Mouse (Mus musculus) spleen, postnatal 10 days (tissue): ENCODE results near the gene Cald1.

Experiments
- DNase-seq, 2 experiments: peaks; one replicate each; pipeline ENCODE4 v3.0.0; 2021 to 2022; ENCODE audit warnings: low spot score in 2 of 2

Cald1 gene

GRCm38 (mm10) chr6:34613122-34613521 lies 14.8 kb downstream of the Cald1 start:
- DNase-seq: no peak

GRCm38 (mm10) chr6:34615419-34615818 lies 17.1 kb downstream of the Cald1 start:
- DNase-seq: no peak

DNA sequence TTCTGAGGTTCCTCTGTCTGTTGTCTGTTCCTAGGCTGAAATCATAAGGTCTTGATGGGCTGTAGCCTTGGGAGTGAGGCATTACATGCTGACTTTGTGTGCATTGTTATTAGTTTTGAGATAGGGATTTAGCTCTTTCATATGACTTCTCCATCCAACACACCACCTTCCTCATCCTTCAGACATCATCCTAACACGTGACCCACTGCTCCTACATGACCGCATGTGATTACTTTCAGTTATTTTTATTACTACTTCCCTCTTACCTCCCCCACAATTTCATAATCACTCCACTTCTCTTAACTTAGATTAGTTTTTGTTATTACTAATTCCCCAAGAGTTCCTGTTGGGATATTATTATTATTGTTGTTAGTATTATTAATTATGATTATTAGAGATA lies 21.2 kb downstream of the Cald1 start:
- DNase-seq: no peak

DNA sequence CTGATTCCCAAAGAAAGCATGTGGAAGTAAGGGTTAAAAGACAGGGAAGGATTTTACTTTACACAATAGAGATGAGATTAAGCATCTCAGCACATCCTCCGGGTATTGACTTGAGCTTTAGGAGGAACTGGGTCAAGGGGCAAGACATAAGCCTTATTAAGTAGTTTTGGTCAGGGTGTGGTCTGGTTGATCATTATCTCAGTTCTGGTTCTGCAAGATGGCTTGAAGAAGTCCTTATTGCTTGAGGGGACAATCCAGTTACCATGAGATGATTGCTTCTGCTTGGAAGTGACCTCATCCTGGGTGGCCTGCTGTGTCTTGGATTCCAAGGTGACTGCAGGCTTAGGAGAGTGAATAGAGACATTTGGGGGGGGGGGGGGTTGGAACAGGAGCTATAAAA lies 21.9 kb downstream of the Cald1 start:
- DNase-seq: no peak

DNA sequence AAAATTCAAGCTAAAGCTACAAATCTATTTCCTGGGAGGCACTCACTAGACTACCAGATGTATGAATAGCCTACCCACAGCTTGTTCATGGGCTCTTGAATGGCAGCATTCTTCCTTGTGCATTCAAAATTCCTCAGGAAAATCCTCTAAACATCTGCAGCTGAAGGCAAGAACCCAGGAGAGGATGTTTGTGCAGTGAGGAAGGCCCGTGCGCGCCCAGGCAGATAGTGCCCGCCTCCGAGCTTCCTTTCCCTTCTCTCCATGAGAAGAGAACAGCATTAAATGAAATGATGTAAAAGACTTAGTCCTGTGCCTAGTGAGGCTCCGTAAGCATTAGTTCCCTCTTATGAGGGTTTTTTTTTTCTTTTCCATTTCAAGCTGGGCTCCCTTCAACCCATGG lies 24.6 kb downstream of the Cald1 start:
- DNase-seq: no peak

GRCm38 (mm10) chr6:34623290-34623689 lies 25.0 kb downstream of the Cald1 start:
- DNase-seq: no peak

- no peak for DNase-seq
Observed at GRCm38 (mm10) chr6:34624536-34624935, 26.2 kb downstream of the Cald1 start.

GRCm38 (mm10) chr6:34626586-34627245 lies 28.4 kb downstream of the Cald1 start:
- DNase-seq: no peak

DNA sequence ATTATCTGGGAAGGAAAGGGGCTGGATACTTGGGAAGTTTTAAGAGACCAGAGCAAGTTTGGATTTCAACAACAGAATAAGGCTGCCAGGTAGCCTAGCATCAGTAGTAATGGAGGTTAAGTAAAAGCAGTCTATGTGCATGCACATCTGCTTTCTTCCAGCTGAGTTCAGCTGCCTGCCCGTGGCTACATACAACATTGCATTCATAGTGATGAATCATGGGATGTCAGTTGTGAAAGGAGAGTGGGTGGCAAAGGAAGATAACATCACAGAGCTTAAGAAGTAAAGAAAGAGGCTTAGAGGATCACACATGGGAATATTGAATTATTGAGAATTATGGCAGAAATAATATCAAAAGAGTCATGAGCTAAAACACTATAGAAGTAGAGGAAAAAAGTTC lies 29.8 kb downstream of the Cald1 start:
- DNase-seq: no peak

GRCm38 (mm10) chr6:34633776-34634175 lies 35.5 kb downstream of the Cald1 start:
- DNase-seq: no peak

DNA sequence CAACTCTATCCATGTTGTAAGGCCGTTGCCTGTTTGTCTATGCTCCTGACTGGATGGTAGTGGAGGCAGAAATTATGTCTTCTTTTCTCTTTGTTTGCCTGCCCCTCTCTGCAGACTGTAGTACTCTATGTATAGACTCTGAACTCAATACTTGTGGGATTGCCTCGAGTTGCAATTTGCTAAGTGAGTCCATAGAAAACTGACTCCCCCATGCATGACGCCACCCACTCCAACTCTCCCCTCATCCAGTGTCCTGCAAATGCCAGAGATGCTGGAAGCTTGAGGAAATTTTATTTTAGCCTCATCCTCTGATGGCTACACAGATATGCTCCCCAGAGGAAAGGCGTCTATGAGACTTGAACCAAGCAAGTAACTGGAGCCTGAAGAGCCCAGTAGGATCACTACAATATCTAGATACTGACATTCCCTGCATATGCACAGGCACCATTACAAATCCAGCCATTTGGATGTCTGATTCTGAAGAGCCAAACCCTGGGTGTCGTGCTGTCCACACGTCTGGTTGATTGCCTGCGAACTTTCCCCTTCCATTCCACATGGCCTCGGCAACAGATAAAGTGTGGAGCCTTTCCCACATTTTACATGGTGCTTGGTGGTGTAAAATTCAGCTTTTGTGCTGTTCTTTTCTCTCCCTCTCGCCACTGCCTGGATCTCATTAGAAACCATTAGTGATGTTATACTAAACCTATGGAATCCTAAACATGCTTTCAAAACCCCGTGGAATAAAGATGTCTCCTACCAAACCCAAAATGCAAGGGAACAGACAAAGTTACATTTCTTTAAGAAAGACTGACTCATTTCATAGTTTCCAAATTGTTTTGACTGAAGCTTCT lies 39.5 kb downstream of the Cald1 start:
- DNase-seq: no peak

DNA sequence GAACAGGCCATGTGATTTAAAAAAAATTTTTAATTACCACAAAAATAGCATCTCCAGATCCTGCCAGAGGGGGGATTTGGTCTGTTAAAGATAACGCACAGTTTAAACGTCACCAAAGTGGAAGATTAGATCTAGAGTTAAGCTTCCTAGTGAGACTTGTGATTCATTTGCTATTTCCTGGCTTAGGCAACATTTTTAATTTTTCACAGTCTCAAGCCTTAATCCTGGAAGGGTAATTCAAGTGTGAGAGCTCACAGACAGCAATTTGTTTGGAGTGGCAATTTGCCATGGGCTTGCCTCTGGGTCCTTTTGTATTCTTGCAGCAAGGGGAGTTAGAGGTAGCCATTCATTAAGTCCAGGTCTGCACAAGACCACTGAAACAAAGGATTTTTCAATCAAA lies 40.4 kb downstream of the Cald1 start:
- DNase-seq: no peak

GRCm38 (mm10) chr6:34640226-34640625 lies 41.9 kb downstream of the Cald1 start:
- no peak for DNase-seq

- no peak for DNase-seq
Observed at GRCm38 (mm10) chr6:34641081-34641480, 42.8 kb downstream of the Cald1 start.

DNA sequence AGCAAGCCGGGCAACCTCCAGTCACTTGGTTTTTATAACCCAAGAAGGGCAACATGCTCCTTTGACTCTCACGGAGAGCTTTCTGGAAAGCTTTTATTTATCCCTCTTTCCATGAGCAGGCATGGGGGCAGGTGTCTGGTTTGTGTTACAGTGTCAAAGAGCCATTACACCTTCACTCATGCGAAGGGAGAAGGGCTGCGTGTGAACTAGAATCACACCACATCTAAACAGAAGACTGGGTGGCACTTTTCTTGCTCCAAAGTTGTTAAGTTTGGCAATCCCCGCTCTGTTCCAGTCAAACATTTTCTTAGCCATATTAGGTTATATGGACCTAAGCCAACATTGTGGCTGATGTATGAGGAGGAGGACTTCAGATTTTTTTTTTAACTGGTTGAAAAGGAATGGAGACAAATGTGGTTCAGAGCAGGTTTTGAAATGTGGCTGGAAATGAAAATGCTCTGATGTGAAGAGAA lies 43.8 kb downstream of the Cald1 start:
- no peak for DNase-seq

DNA sequence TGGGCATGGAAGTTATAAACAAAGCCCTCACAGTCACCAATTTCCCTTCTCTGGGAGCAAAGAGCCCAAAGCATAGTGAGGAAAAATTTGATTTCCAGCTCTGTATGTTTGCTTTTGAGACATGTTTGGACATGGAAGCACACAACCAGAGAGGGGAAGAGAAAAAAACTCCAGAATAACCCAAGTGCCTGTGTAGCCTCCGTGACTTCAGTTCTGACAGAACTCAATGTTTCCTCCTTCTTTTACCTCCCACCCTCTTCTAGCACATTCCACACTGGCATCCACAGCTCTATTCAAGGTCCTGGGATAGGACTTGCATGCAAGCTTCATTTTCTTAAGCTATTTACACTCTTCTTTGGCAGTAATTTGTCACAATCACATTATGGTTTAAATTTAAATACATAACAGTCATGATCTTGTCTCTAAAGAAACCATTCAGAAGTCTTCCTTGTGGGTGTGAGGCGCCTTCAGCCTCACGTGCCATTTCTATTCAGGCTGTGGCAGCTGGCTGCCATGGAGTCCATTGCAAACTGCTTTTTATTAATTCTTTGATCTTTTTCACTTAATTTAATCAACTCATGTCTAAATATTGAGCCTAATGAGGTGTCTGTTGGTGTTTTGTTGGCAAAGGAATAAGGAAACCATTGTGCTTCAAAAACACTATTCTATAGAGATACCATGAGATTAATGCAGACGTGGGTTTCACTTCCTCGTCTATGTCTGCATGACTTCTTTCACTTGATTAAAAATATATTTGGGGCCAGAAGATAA lies 49.9 kb downstream of the Cald1 start:
- DNase-seq: no peak

DNA sequence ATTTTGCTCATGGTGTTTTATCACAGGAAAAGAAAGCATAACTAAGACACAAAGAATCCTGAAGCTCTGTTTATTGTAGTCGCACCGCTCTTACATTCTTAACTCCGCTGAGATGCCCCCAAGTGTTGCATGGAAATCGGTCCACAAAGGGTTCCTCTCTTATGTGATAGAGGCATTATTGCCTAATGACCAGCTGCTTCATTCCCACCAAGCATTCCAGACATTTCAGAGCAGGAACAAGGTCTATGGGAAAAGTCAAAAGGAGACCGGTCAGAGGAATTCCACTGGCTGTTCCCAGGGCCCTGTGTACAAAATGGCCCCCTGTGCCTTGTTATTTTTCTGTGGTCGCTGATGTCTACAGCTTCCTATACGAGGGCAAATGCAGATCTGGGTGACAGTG lies 53.0 kb downstream of the Cald1 start:
- no peak for DNase-seq

DNA sequence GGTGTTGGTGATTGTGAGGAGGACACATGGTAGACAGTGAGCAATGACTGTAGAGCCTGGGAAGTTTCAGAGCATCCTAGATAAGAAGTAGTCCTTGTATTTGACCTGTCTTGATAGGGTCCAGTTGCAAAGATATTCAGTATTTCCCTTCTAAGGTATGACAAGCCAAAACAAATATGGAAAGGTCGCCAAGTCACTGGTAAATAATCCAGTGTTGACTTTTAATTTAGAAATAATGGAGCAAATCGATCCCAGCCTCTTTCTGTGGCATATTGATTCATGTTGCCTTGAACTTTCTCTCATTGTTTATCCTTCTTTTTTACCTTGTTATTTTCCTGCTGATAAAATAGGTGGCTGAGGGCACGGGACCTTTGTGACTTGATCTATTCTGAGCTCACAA lies 57.4 kb downstream of the Cald1 start:
- no peak for DNase-seq

DNA sequence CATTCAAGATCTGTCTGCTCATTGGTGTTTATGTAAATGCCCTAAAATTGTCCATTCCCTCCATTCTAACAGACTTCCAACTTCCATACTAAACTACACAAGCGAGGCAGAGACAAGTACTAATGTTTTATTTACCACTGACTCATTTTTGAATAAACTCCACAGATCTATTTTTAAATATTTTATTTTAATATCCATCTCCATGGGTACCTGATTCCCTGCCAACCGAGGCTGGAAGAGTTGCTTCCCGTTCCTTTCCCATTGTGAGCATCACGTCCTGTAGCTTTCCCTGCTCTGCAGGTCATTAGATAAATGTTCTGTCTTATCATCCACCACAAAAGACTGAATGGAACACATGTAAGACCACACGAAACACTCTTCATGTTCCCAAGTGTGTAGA lies 60.5 kb downstream of the Cald1 start:
- no peak for DNase-seq

DNA sequence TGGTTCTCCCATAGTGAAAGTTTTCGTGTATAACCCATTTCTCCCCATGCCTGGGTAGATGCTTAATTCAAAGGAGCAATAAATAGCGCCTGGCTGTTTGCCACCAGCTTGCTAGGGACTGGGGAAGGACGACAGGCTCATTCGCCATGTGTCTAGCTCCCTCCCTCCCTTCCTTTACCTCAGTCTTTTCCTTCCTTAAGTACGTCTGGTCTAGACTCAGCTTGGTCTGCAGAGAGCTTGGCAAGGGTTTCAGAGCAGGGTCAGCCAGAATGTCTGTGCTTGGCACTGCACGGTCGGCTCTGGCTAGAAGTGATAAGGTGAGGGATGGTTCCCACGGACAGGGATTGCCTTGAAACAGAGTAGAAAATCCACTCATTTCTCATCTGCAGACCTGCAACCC lies 62.4 kb downstream of the Cald1 start:
- DNase-seq: no peak

DNA sequence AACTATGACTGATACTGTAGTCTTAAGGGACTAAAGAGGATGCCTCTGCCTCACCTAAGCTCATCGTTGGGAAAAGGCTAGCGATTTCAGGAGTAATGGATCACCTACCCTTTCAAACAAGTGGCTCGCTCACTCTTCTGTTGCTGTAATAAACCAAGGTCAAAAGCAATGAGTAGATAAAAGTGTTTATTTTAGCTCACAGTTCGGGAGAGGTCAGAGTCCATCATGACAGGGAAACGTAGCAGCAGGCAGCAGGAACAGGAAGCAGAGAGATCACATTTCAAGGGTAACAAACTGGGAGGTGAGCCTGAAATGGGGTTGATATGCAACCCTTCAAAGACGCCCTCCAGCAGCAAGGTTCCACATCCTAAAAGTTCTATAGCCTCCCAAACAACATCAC lies 64.3 kb downstream of the Cald1 start:
- no peak for DNase-seq

GRCm38 (mm10) chr6:34664291-34664690 lies 66.0 kb downstream of the Cald1 start:
- no peak for DNase-seq

GRCm38 (mm10) chr6:34664749-34665148 lies 66.4 kb downstream of the Cald1 start:
- no peak for DNase-seq
